Mouse (Mus musculus) embryonic fibroblast, embryonic 13.5 days (primary cell): ENCODE measurements around the gene Cryzl2.

ENCODE experiments used
- CTCF ChIP-seq: IDR thresholded peaks from 2 replicates; pipeline ENCODE4 v1.5.1; 2011; ENCODE audit warnings: mild to moderate bottlenecking, control low read depth, low read length, moderate library complexity, borderline replicate concordance; ENCODE audit not compliant: insufficient read depth
- POLR2A ChIP-seq: IDR thresholded peaks from 2 replicates; pipeline ENCODE4 v1.6.1; 2011; ENCODE audit warnings: low read depth, mild to moderate bottlenecking, control low read depth, low read length, moderate library complexity

- no peak for TF ChIP-seq CTCF
- TF ChIP-seq POLR2A: no peak
These were observed 43.1 kb downstream of the Cryzl2 start for GRCm38 (mm10) chr1:157501352-157501945.
